Mouse (Mus musculus): Measurements from ENCODE around the gene Npdc1. TPM values are rescaled to one million over a fixed set of nuclear protein-coding genes. Genes with fewer than 3 reads are reported as not detected.

The Npdc1 gene
- total RNA-seq, 2 experiments from 2014 or later = 37.9 to 39.7 TPM

Small RNA genes within 50 kb of the gene (microRNA-seq; reads per million reads assigned to microRNA genes)
- gene Mir3087 = 0.95 to 1.4 reads per million in 2 experiments

Other genes with a start within 250 kb of the Npdc1 start
- gene Nrarp, start 218.6 kb upstream of the Npdc1 start, total RNA-seq (2021) = 10 to 100 TPM; 23.9 to 25.1 TPM
- gene Tor4a, start 202.5 kb upstream of the Npdc1 start, total RNA-seq (2021) = 1 to 10 TPM; 5.6 to 6.5 TPM
- 10 to 100 TPM; 40.7 to 46.0 TPM for gene Nelfb, start 187.9 kb upstream of the Npdc1 start, total RNA-seq (2021)
- gene Stpg3, start 184.7 kb upstream of the Npdc1 start, total RNA-seq (2021) = not detected
- gene Fam166a, start 180.6 kb upstream of the Npdc1 start, total RNA-seq (2021) = not detected
- gene Tubb4b, start 174.6 kb upstream of the Npdc1 start, total RNA-seq (2021) = 100 to 1,000 TPM; 258 to 286 TPM
- gene Slc34a3, start 165.0 kb upstream of the Npdc1 start, total RNA-seq (2021) = not detected
- not detected for gene Rnf224, start 162.6 kb upstream of the Npdc1 start, total RNA-seq (2021)
- gene Rnf208, start 157.1 kb upstream of the Npdc1 start, total RNA-seq (2021) = 1 to 10 TPM; 1.3 TPM
- gene Cysrt1, start 156.9 kb upstream of the Npdc1 start, total RNA-seq (2021) = not detected
- gene AL732309.1, start 152.5 kb upstream of the Npdc1 start, total RNA-seq (2021) = 1 to 10 TPM; 1.4 to 1.7 TPM
- gene Tmem203, start 143.9 kb upstream of the Npdc1 start, total RNA-seq (2021) = 10 to 100 TPM; 16.4 to 18.2 TPM
- 1 to 10 TPM; 5.0 to 7.5 TPM for gene Tprn, start 136.7 kb upstream of the Npdc1 start, total RNA-seq (2021)
- gene Ssna1, start 126.9 kb upstream of the Npdc1 start, total RNA-seq (2021) = 10 to 100 TPM; 49.4 to 55.2 TPM
- gene Anapc2, start 126.9 kb upstream of the Npdc1 start, total RNA-seq (2021) = 10 to 100 TPM; 48.6 to 54.0 TPM
- not detected for gene Tmem210, start 111.2 kb upstream of the Npdc1 start, total RNA-seq (2021)
- gene Lrrc26, start 109.4 kb upstream of the Npdc1 start, total RNA-seq (2021) = not detected
- gene Grin1, start 80.2 kb upstream of the Npdc1 start, total RNA-seq (2021) = not detected
- gene Man1b1, start 67.0 kb upstream of the Npdc1 start, total RNA-seq (2021) = 10 to 100 TPM; 28.2 TPM
- gene Dpp7, start 43.0 kb upstream of the Npdc1 start, total RNA-seq (2021) = 1 to 10 TPM; 3.6 to 3.8 TPM
- 1 to 10 TPM; 7.1 to 9.4 TPM for gene Uap1l1, start 33.7 kb upstream of the Npdc1 start, total RNA-seq (2021)
- gene Sapcd2, start 27.0 kb upstream of the Npdc1 start, total RNA-seq (2021) = 1 to 10 TPM; 2.8 to 4.7 TPM
- 10 to 100 TPM; 14.9 to 17.2 TPM for gene Entpd2, start 3.5 kb upstream of the Npdc1 start, total RNA-seq (2021)
- gene Fut7, start 23.9 kb downstream of the Npdc1 start, total RNA-seq (2021) = under 1 TPM in 1 of 2 experiments, not detected in 1; 0.12 TPM
- 10 to 100 TPM; 21.2 to 21.9 TPM for gene Abca2, start 29.4 kb downstream of the Npdc1 start, total RNA-seq (2021)
- 1 to 10 TPM; 3.3 to 3.7 TPM for gene Clic3, start 57.5 kb downstream of the Npdc1 start, total RNA-seq (2021)
- 10 to 100 TPM; 33.3 to 39.5 TPM for gene Paxx, start 61.7 kb downstream of the Npdc1 start, total RNA-seq (2021)
- gene Ptgds, start 70.7 kb downstream of the Npdc1 start, total RNA-seq (2021) = 100 to 1,000 TPM in 1 of 2 experiments, 10 to 100 TPM in 1; 75.1 to 110 TPM
- not detected for gene Lcn12, start 94.6 kb downstream of the Npdc1 start, total RNA-seq (2021)
- gene Fbxw5, start 101.4 kb downstream of the Npdc1 start, total RNA-seq (2021) = 10 to 100 TPM; 93.1 to 93.4 TPM
- under 1 TPM; 0.52 to 0.53 TPM for gene C8g, start 102.4 kb downstream of the Npdc1 start, total RNA-seq (2021)
- gene Traf2, start 147.6 kb downstream of the Npdc1 start, total RNA-seq (2021) = 10 to 100 TPM; 16.1 to 18.3 TPM
- gene Edf1, start 158.5 kb downstream of the Npdc1 start, total RNA-seq (2021) = 100 to 1,000 TPM; 188 to 189 TPM
- gene Mamdc4, start 175.5 kb downstream of the Npdc1 start, total RNA-seq (2021) = 1 to 10 TPM; 1.8 to 2.2 TPM
- gene Phpt1, start 175.9 kb downstream of the Npdc1 start, total RNA-seq (2021) = 100 to 1,000 TPM in 1 of 2 experiments, 10 to 100 TPM in 1; 93.8 to 101 TPM
- under 1 TPM; 0.10 to 0.12 TPM for gene Ajm1, start 182.4 kb downstream of the Npdc1 start, total RNA-seq (2021)
- 10 to 100 TPM; 49.4 to 57.6 TPM for gene Rabl6, start 209.2 kb downstream of the Npdc1 start, total RNA-seq (2021)
- gene Ccdc183, start 218.3 kb downstream of the Npdc1 start, total RNA-seq (2021) = not detected
- gene Tmem141, start 222.7 kb downstream of the Npdc1 start, total RNA-seq (2021) = 10 to 100 TPM; 22.1 to 24.6 TPM
- 1 to 10 TPM; 2.7 to 3.7 TPM for gene Fcna, start 228.7 kb downstream of the Npdc1 start, total RNA-seq (2021)

Measured in heart, postnatal 10 days (tissue).